Mouse (Mus musculus): ENCODE data around the gene Cyth2.

The Cyth2 gene

DNA sequence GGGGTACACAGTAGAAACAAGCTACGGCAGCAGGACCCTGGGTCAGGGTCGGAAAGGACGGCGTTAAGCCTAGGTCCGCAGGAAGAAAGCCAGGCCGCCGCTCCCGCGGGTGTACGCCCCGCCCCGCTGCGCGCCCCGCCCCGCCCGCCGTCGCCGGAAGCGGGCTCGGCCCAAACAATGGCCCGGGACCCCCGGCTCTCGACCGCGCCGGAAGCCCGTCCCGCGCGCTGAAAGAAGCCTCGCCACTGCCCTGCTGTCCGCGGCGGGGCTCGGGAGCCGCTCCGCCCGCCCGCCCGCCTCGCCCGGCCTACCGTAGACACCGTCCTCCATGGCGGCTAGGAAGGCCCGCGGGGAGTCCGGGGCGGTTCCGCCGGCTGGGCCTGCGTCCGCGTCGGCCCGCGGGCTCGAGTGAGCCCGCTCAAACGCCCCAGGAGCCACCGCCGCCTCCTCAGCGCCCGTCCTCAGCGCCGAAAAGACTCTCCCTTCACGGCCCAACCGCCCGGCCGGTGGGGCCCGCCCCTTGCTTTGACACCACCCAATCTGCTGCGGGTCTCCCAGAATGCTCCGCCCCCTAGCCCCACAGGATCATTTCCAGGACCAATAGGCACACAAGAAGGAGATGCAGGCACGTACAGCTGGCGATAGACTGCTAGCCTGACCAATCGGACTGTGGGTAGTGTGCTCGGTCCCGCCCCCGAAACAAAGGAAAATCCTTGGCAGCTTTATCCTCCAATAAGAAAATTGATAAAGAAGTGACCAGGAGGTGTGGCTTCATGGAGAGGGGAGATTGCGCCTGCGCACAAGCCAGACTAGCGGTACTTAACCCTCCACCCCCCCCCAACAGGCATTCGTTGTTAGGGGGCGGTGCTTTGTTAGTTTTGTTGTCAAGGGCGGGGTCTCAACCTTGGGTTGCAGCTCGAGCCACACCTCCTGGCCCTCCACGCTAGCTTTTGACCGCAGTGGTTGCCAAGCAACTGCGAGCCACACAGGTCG, at the start of gene Cyth2:
Gene Cyth2, minus strand, starts transcription at position 795 of the 993 bp plus-strand sequence.
- in situ Hi-C loops (cut with MboI, MseI), result no loop called here

DNA sequence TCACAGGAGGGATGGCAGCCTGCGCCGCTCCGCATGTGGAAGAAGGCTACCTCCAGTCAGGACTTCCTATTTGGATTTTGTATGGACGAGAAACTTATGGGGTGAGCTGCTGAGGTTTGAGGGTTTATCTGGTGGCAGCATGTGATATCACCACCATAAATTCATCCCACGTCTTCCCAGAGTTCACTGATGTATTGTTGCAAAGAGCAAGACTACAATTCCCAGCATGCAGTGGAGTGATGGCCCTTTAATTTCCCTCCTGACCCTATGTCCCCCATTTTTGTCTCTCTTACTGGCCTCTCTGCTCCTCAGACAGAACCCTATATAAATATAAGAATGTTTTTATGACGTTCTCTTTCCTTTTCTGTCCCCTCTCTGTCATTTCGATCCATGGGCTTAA, 48.4 kb upstream of the Cyth2 start:
- in situ Hi-C loops (cut with MboI, MseI), result no loop called here

DNA sequence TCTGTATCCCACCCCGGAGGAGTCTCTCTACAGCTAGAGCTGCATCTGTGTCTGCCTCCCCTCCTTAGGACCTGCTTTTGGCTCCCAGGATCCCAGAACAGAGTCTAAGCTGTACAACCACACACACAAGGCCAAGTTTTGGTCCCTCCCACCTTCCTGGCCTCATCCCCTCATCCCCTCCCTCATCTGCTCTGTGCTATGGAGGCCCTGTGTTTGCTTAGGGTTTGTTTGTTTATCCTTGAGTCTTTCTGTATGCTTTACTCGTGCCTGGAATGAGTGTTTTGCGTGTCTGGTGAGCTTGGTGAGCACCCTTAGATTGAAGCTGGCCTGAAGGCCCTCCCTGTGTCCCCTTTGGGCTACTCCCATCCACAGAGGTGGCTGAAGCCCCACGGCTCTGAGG, 44.6 kb upstream of the Cyth2 start:
- in situ Hi-C loops (cut with MboI, MseI), result no loop called here

DNA sequence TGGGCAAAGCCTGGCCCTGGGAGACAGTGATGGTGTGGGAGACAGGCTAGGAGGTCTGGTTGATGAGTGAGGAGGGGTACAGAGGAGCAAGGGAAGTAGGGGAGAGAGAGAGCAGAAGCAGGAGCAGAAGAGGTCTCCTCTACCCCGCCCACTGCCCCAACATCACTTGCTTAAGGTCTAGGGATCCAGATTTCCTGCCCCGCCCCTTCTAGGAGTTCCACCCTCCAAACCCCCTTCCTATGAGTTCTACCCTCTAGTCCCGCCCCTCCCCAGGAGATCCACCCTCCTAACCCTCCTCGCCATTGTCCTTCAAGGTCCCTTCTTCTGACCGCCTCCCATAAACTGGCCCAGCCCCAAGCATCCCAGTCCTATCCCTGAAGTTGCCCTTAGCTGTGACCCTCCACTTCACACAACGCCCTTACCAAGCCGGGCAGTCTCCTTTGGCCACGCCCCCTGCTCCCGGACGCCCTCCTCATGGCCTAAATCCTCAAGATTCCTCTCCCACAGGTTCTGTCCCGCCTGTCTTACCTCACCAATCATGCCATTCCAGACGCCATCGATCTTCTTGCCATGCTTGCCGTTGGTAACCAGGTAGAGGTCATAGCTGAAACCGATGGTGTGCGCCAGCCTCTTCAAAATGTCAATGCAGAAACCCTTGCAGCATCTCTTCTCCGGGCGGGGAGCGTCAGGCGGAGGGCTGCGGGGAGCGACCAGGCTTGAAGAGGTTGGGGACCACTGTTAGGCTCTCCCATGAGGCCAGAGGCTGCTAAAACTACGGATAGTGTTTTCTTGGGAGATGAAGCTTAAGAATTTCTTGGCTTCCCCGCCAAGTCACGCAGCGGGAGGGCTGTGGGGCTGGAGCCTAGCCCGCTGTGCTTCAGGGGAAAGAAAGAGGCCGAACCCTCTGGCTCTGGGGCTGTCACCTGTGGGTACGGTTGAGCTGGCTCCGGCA, 42.8 kb upstream of the Cyth2 start:
- in situ Hi-C loops (cut with MboI, MseI), result no loop called here

DNA sequence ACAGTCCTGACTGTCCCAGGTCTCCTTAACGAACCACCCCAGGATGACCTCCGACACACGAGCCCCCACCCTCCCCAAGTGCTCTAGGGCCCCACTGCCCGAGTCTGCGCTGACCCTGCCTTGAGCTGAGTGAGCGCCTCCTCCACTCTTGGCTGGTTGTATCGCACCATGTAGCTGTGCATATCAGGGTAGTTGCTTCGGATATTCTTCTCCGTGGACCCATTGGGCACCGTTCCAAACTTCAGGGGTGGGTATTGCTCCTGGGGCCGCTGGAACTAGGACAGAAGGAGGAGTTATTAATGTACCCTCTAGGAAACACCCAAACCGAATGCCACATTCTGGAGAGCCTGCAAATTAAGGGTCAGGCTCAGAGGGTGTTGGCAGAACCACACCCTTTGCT, 38.7 kb upstream of the Cyth2 start:
- in situ Hi-C loops (cut with MboI, MseI), result no loop called here

DNA sequence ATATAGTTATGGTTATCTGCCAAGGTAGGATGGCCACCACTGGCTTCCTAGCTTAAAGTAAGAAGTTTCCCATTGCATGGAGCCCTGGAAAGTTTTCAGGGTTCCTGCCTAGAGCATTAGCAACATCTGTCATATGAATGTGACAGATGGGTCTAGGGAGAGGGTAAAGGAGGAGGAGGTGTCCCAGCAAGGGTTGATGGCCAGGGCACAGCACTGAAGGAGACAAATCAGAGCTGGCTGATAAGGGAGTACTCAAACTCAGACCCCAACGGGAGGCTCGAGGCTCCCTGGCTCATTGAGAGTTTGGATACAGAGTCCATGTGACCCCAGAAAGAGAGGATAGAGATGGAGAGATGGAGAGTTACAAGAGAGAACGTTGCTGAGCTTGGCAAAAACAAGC, 36.3 kb upstream of the Cyth2 start:
- in situ Hi-C loops (cut with MboI, MseI), result no loop called here

DNA sequence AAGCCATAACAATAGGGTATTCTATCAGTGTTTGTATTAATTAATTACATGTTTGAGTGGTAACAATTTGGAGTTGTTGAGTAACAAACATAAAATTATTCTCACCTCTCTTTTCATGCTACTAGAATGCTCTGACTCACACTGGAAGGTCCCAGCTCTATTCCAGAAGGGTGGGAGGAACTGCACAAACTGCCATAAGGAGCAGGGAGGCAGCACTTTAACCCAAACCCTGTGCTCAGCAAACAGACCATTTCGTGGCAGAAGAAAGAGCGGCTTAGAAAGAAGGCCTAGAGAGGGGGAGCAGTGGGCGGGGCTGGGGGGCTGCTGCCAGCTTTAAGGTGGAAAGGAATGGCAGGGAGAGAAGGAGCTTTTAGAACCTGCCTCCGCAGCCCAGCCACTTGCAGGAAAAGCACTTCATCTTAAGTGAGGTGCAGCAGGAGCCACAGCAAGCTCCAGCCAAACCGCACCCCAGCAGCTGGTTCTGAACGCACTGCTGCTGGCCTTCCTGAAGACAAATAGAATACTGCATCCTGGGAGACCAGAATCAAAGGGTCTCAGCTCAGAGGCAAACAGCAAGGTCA, 34.2 kb upstream of the Cyth2 start:
- in situ Hi-C loops (cut with MboI, MseI), result no loop called here

DNA sequence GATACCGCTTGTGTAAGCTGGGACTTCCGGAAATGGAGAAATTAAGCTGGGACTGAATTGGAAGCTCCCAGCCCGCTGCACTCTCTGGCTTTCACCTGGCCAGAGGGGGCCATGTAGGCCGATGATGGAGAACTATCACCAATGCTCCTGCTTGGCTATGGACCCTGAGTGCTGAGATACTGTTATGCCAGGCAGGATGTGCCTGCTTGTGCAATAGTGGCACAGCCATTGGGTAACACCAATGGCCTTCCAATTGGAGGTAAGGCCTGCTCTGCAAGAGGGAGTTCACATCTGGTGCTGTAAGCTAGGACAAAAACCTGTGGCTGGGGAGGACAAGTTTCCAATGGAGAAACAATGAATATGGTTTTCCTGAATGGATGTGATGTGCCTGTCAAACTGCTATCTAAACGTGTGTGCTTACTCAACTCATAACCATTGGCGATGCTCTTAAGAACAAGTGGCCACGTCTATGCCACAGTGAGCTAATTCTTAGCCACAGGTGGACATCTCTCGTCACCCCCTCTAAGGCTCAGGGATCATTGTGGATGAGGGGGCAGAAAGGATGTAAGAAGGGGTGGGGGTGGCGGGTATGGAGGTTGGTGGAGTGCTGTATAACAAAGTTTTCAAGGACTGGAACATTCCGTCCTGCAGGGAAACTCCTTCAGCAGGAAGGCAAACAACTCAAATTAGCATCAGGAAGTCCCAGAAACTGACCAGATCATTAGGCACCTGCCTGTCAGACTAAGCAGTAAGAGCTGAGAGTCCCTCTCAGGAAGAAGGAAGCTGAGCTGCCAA, 28.8 kb upstream of the Cyth2 start:
- in situ Hi-C loops (cut with MboI, MseI), result no loop called here

DNA sequence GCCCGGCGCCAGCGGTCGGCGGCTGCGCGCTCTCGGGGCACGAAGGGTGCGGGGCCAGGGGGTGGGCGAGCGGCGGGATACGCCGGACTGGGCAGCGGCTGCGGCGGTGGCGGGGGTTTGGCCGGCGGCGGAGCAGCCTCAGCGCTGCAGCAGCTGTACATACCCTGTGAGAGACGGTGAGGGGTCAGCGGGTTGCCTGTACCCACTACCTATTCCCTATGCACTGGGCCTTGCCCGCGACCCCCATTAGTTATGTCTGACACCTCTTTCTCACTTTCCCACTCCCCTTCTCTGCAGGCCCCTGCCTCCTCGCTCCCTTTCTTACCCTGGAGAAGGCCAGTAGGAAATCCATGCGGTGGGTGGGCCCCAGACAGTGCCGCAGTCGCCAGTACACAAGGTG, 19.5 kb upstream of the Cyth2 start:
- in situ Hi-C loops (cut with MboI, MseI), result no loop called here

DNA sequence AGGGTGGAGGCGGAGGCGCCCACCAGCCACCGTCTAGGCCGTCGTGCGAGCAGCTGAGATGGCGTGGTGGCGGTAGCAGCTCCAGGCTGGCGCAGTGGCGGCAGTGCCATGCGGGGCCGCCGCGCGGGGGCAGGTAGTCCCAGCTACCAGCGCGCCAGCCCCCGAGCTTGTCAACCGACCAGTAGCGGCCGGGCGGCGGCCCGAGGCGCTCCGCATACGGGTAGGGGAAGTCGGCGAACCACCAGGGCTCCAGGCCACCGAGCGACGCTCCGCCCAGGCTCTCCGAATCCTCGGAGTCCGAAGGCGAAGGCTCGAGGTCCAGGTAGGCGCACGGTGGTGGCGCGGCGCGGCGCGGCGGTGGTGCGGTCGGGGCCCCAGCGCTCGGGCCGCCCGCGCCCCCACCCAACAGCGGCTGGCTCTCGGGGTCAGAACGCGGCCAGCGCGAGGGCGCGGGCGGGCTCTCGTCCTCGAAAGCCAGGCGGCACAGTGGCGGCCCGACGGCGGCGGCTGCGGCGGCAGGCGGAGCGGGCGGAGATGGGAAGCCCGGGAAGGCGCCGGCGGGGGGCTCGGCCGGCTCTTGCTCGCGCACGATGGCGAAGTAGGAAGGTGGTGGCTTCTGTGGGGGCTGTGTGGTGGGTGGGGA, 18.9 kb upstream of the Cyth2 start:
- in situ Hi-C loops (cut with MboI, MseI), result no loop called here

DNA sequence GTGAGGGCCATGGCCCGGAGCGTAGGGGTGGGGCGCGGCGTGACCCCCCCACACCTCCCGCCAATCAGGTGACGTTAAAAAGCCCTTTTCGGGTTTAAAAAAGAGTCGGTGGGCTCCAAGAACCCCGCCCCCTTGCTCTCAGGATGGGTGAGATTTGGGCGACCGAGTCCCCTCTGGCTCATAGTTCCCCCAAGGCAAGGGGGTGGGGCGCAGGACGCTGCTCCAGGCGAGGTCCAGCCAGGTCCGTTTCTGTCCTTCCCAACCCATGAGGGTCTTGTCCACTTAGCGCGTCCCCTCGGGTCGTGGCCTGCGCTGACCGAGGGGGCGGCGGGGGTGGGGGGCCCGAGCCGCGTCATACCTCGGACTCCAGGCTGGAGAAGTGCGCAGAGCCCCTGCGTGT, 18.0 kb upstream of the Cyth2 start:
- in situ Hi-C loops (cut with MboI, MseI), result no loop called here

DNA sequence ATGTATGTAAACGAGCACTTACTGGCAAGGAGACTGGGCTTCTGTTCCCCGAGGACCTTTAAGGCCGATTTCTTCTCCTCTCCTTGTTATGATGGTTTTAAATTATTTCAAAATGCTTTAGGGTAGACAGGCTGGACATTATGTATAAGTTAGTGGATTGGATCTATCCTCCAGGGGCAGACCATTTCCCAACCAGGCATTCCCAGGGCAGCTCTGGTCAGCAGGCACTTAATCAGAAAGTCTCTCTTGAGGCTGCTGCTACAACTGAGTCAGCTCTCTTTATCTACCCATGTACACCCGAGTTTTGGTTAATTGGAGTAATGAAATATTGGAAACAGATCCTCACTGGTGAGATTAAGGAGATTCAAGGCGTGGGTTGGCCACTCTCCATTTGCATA, 16.7 kb upstream of the Cyth2 start:
- in situ Hi-C loops (cut with MboI, MseI), result no loop called here

DNA sequence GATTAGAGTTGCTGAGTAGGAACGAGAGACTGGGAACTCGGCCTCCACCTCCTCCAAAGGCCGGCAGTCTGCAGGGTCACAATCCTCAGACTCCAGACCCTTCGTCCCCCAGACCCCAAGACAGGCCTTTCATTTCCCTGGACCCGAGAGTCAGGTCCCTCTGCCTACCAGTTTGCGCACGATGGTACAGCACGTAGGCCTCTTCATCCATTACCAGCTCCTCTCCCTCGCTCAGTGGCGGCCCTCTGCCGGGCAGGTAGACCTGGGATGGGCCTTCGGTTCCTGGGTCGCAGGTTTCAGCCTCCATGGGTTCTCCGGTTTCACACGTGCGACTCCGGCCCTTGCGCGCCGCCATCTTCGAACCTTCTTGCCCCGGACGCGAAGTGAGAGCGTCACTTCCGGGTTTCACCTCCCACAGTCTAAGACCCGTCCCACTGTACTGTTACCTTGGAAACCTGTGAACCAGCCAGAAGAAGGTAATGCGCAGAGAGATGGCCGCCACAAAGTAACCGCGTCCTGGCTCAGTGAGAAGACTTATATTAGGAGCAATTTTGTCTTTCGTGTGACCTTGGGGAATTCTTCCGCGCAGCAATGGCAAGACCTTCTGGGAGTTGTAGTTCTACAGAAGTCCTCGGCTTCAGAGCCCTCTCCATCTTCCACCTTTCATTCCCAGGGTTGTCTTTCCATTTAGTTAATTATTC, 16.2 kb upstream of the Cyth2 start, which contains the start of gene Grwd1:
Gene Grwd1, minus strand, starts transcription at position 518 of the 701 bp plus-strand sequence.
- in situ Hi-C loops (cut with MboI, MseI), result no loop called here

DNA sequence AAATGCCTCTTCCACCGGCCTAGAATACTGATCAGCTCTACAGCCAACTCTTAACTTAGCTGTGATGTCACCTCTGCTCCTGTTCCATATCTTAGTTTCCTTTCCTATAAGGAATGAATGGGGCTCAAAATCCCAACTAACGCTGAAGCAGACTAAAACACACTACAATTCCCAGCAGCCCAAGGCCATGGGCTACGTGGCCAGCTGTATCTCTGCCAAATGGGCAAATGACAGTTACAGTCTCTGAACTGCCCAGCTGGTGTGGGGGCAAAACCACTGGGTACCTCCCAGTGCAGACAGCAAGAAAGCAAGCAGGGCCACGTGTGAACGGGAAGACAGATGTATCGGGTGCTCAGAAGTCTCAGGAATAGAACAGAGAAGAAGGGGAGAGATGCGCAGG, 12.2 kb upstream of the Cyth2 start:
- in situ Hi-C loops (cut with MboI, MseI), result no loop called here

DNA sequence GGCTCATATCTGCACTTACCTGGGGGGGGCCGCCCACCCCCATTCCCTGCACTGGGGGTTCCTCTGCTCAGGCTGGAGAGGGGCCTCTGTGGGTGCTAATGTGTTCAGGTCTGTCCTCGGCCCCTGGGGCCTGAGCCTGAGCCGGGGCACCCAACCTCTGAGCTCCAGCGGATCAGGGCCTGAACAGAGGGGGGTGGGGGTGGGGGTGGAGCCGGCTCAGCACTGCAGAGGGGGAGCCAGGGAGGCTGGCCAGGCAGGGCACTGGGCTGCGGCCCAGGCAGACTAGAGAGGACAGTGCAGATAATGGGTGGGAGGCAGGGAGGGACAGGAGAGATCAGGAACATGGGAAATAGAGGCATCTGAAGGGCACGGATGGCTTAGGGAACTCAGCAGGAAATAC, 10.2 kb upstream of the Cyth2 start, which contains the start of gene Kcnj14:
Gene Kcnj14, minus strand, starts transcription at position 185 of the 400 bp plus-strand sequence.
- in situ Hi-C loops (cut with MboI, MseI), result no loop called here

DNA sequence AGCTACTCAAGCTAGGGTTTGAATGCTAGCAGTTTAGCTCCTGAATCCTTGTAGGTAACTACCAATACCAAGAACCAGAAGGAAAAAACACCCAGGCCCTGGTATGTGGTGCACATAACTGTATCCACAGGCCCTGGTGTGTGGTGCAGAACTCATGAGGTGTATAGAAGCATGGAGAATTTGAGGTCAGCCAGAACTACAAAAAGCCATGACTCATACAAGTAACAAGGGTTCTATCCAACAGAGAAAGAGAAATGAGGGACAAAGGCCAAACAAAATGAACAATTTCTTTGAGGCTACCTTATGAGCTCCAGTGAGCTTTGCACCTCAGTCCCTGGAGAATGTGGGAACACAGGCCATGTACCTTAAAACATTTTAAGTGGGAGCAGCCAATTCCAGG, 6.5 kb upstream of the Cyth2 start:
- in situ Hi-C loops (cut with MboI, MseI), result no loop called here

DNA sequence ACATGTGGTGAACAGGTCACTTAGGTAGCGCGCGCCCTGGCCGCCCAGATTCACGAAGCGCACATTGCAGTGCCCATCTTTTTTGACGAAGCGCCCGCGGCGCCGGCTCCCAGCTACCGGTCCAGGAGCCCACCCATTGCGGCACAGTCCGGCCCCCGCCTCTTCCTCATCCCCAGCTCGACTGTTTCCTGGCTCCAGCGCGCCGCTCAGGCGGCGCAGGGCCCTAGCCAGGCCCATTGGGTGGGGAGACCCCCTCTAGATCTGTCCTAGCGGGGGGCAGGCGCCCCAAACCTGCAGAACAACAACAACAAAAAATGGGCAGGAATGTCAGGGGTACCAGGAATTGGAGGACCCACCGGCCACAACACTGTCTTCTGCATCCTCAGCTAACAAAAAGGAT, 5.5 kb upstream of the Cyth2 start:
- in situ Hi-C loops (cut with MboI, MseI), result no loop called here

DNA sequence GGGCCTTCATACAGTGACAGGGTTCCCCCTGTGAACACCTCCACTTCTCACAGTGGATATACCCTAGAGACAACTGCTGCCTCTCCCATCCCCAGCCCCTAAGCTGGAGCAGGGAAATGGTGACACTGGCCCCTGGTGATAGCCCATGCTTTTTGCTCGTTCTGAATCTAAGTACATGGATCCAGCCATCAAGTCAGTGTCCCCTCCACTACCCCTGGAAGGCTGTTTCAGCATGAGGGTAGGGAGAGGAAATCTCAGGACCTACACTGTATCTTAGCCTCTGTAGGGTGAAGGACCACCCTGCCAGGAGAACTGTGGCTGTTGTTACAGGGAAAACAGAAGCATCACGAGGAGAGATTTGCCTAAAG, 1.6 kb upstream of the Cyth2 start:
- in situ Hi-C loops (cut with MboI, MseI), result no loop called here

DNA sequence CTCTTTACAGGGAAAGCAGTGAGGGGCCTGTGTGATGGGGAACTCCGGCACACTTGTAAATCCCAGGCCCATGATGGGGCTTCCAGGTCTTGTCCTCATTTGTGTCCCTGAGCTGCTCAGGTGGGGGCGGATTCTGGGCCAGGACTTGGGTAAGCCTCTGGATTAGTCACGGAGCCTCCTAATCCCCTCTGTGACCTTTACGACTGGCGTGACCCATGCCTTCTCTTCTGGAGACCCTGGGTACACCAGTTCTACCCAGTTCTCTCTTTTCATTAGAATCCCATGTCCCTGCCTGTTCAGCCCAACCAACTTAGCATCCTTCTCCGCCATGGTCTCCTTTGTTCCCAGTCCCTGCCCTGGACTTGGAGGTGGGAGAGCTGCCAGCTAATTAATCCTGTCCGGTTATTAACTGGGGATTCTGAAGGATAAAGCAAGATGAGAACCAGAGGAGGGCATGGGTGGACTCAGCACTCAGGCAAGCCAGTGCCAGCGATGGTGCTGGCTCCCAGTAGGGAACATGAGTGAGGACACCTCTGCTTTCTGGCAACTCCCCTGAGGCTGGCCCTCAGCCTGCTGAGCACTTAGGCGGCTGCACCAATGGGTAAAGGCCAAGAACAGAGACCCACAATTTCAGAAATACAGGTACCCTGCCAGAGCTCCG, 1.1 kb upstream of the Cyth2 start:
- in situ Hi-C loops (cut with MboI, MseI), result no loop called here
